Mouse (Mus musculus): ENCODE measurements at regions not wholly inside any gene's neighbourhood (a gene's known extent, or its start where the extent isn't known, plus 50 kb on each side); places are given as distances from the start of the nearest gene placed in this dataset.

GRCm38 (mm10) chrX:99593872-99594487 is 122.9 kb upstream of the Pja1 start:
- TF ChIP-seq CTCF (IDR thresholded peaks at IDR 0.05; ENCODE audit: borderline replicate concordance, extremely low read depth, insufficient read depth, insufficient read length) (no peak), POLR2A (IDR thresholded peaks at IDR 0.05; ENCODE audit: borderline replicate concordance, extremely low read depth, insufficient read depth, insufficient read length, poor library complexity, severe bottlenecking) (no peak)

All from brain, embryonic 14.5 days (tissue).